Mouse (Mus musculus) stomach, embryonic 14.5 days (tissue): ENCODE results near the gene Gpsm3. TPM values are rescaled to one million over a fixed set of nuclear protein-coding genes. Genes with fewer than 3 reads are reported as not detected.

Experiments used
- polyA plus RNA-seq: library from polyadenylated mRNA; unstranded; fragments of >200 nt; fragmentation: Nextera tagmentation; extraction: Ambion mirVana; gene quantifications from 2 replicates; pipeline ENCODE4 v1.2.1, GENCODE M21; 2014

Gpsm3 gene
- polyA plus RNA-seq, 1 experiment from 2014 or later: 6.1 TPM

Other genes with a start within 250 kb of the Gpsm3 start
- 0.10 and 0.13 TPM in 2 replicates for gene Btnl2, start 235.0 kb upstream of the Gpsm3 start, polyA plus RNA-seq
- not detected in 2 replicates for gene Btnl1, start 212.7 kb upstream of the Gpsm3 start, polyA plus RNA-seq
- gene BC051142, start 191.0 kb upstream of the Gpsm3 start, polyA plus RNA-seq: 0.85 and 1.2 TPM in 2 replicates
- gene Btnl4, start 112.5 kb upstream of the Gpsm3 start, polyA plus RNA-seq: 0.18 TPM in 1 of 2 replicates, not detected in the other
- gene Btnl6, start 72.5 kb upstream of the Gpsm3 start, polyA plus RNA-seq: not detected in 2 replicates
- 3.9 and 4.7 TPM in 2 replicates for gene Notch4, start 25.5 kb upstream of the Gpsm3 start, polyA plus RNA-seq
- gene Pbx2, start 1.5 kb downstream of the Gpsm3 start, polyA plus RNA-seq: 13.1 and 15.5 TPM in 2 replicates
- gene Ager, start 8.1 kb downstream of the Gpsm3 start, polyA plus RNA-seq: 3.7 and 3.8 TPM in 2 replicates
- gene Rnf5, start 13.9 kb downstream of the Gpsm3 start, polyA plus RNA-seq: 104 and 105 TPM in 2 replicates
- 53.1 and 53.9 TPM in 2 replicates for gene Agpat1, start 14.5 kb downstream of the Gpsm3 start, polyA plus RNA-seq
- 3.8 and 4.2 TPM in 2 replicates for gene Egfl8, start 26.2 kb downstream of the Gpsm3 start, polyA plus RNA-seq
- gene Ppt2, start 38.7 kb downstream of the Gpsm3 start, polyA plus RNA-seq: 31.2 and 31.8 TPM in 2 replicates
- gene Prrt1, start 39.7 kb downstream of the Gpsm3 start, polyA plus RNA-seq: 0.56 and 0.67 TPM in 2 replicates
- 11.9 and 12.0 TPM in 2 replicates for gene Fkbpl, start 55.0 kb downstream of the Gpsm3 start, polyA plus RNA-seq
- 56.5 and 58.3 TPM in 2 replicates for gene Atf6b, start 57.3 kb downstream of the Gpsm3 start, polyA plus RNA-seq
- gene Tnxb, start 80.7 kb downstream of the Gpsm3 start, polyA plus RNA-seq: 1.1 TPM in 2 replicates
- 0.07 TPM in 1 of 2 replicates, not detected in the other for gene C4b, start 154.1 kb downstream of the Gpsm3 start, polyA plus RNA-seq
- not detected in 2 replicates for gene Cyp21a1, start 214.8 kb downstream of the Gpsm3 start, polyA plus RNA-seq
- gene Stk19, start 247.1 kb downstream of the Gpsm3 start, polyA plus RNA-seq: 22.3 and 27.3 TPM in 2 replicates
- 52.9 and 56.4 TPM in 2 replicates for gene Dxo, start 247.2 kb downstream of the Gpsm3 start, polyA plus RNA-seq